Mouse (Mus musculus): ENCODE results near the gene Fbh1. TPM values are rescaled to one million over a fixed set of nuclear protein-coding genes. Genes with fewer than 3 reads are reported as not detected.
A peak's percentile ranks its signal among the peaks of the same experiment; 100 is the strongest.
"Not testable (repeated sequence)": the region's sequence is repeated elsewhere in the genome, so short reads cannot be mapped to it uniquely, and the experiment has no call there.

Gene Fbh1
- total RNA-seq, 2 experiments from 2014 or later: 114 to 123 TPM

GRCm38 (mm10) chr2:11714535-11714934 lies 62.8 kb downstream of the Fbh1 start:
- Histone ChIP-seq H3K27ac (no peak overlapping the region), H3K4me3 (no peak overlapping the region)
- TF ChIP-seq CTCF (IDR thresholded peaks at IDR 0.05): no peak
- DNase-seq (ENCODE audit: extremely low spot score in 1 of 2, low spot score in 2 of 2): no peak
- intact Hi-C loops (cut with DNase I): no loop called here

DNA sequence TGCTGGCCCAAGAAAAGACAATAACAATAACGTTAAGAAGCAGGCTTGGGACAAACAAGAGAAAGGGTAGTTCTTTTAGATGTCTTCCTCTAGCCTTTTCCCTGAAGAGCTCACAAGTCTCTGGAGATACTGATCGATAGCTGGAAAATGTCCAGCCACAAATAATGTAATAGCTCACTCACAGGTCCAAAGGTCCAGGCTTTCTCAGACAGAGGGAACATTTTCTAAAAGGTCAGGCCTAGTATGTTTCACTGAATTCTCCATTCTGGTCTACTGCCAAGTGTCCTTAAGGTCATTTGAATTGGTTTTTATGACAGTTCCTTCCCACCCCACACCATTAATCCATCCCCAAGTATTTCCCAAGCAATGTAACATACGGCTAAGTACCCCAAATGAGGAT lies 64.4 kb downstream of the Fbh1 start:
- Histone ChIP-seq H3K27ac (no peak overlapping the region), H3K4me3 (no peak overlapping the region)
- intact Hi-C loops (cut with DNase I): no loop called here
- no peak for TF ChIP-seq CTCF (IDR thresholded peaks at IDR 0.05)
- no peak for DNase-seq (ENCODE audit: extremely low spot score in 1 of 2, low spot score in 2 of 2)

DNA sequence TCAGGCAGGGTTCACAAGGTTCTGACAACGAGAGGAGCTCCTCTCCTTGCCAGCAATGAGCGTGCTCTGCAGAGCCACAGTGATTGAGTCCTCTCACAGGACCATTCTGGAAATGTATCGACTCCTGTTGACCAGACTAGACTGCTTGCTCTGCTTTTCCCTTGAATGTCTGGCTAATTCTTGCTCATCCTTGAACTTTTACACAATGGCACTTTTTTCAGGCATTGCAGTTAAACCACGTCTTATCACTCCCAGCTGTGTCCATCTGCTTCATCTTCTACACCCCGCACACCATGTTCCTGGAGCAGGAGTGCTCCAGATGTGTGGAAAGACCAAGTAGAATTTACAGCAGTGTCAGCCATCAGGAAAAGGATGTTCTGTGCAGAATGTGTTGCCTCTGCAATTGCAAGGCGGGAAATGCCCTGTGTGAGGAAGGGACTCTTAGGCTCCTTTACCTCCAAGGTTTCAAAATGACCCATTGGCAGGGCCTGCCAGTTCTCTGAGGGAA lies 64.8 kb downstream of the Fbh1 start:
- DNase-seq (ENCODE audit: extremely low spot score in 1 of 2, low spot score in 2 of 2): no peak
- TF ChIP-seq CTCF (IDR thresholded peaks at IDR 0.05): no peak
- intact Hi-C loops (cut with DNase I): no loop called here

GRCm38 (mm10) chr2:11710101-11710500 lies 67.3 kb downstream of the Fbh1 start:
- H3K27ac ChIP-seq; intact Hi-C loops (cut with DNase I); H3K4me3 ChIP-seq; DNase-seq (ENCODE audit: extremely low spot score in 1 of 2, low spot score in 2 of 2): not testable (repeated sequence)
- TF ChIP-seq CTCF (IDR thresholded peaks at IDR 0.05): peak; percentile 38

More for the DNA sequence above, 64.8 kb downstream of the Fbh1 start:
- Histone ChIP-seq H3K27ac (no peak overlapping the region), H3K4me3 (no peak overlapping the region)

GRCm38 (mm10) chr2:11708538-11708937 lies 68.8 kb downstream of the Fbh1 start:
- intact Hi-C loops (cut with DNase I): loop anchor here (5.0 kb wide), 2 partner anchors 69 to 106 kb away; partner anchors contain the start of genes Ankrd16, Fbh1 and Rbm17
- TF ChIP-seq CTCF (IDR thresholded peaks at IDR 0.05): no peak
- DNase-seq (ENCODE audit: extremely low spot score in 1 of 2, low spot score in 2 of 2): no peak
- no peak overlapping the region for H3K27ac ChIP-seq
- H3K4me3 ChIP-seq: no peak overlapping the region

GRCm38 (mm10) chr2:11706746-11707065 lies 70.7 kb downstream of the Fbh1 start:
- Histone ChIP-seq H3K27ac (no peak overlapping the region), H3K4me3 (peak overlapping the region; percentile 59)
- no peak for TF ChIP-seq CTCF (IDR thresholded peaks at IDR 0.05)
- DNase-seq (ENCODE audit: extremely low spot score in 1 of 2, low spot score in 2 of 2): peak in 1 of 2 experiments; percentile 19
- intact Hi-C loops (cut with DNase I): loop anchor here (5.0 kb wide), 2 partner anchors 71 to 104 kb away; partner anchors contain the start of genes Ankrd16, Fbh1 and Rbm17

- intact Hi-C loops (cut with DNase I): loop anchor here (5.0 kb wide), 2 partner anchors 71 to 104 kb away; partner anchors contain the start of genes Ankrd16, Fbh1 and Rbm17
- H3K4me3 ChIP-seq: peak overlapping the region; percentile 59
- H3K27ac ChIP-seq: 0 out of 2 replicates have a peak overlapping the region, but pooled peaks have one; percentile 28
- TF ChIP-seq CTCF (IDR thresholded peaks at IDR 0.05): no peak
- DNase-seq (ENCODE audit: extremely low spot score in 1 of 2, low spot score in 2 of 2): no peak
Measured at GRCm38 (mm10) chr2:11706030-11706745, 71.2 kb downstream of the Fbh1 start.

DNA sequence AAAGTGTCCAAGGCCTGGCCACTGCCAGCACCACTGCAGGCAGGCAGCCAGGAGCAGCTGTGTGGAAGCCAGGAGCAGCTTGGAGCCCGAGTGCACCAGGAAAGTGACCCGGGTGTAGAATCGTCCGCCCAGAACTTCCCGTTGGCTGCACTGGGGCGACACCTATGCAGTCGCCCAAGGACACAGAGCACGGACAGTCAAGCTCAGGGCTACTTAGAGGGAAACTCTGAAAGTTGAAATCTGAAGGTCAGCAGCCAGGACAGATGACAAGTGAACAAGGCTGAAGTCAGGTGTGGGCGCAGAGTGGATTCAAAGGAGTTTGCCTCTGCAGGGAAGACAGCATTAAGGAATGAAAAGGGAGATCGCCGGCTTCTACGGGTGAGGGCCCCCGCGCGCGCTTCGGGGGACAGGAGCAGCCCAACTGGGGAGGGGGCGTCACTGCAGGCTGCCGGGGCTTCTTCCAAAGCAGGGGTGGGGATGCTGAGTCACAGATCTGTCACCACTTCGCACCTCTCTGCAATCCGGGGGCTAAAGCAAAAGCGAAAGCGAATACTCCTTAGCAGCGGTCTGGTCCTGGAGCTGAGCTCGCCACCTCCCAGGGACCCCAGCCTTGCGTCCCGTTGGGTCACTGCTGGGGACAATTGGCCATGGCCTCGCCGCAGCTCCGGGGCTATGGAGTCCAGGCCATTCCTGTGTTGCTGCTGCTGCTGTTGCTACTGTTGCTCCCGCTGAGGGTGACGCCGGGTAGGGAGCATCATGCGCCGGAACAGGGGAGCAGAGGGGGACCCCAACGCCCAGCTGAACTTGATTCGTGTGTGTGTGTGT lies 72.0 kb downstream of the Fbh1 start, which contains the start of gene Il15ra:
Gene Il15ra, plus strand, starts transcription at position 90 of the 825 bp plus-strand sequence.
- H3K27ac ChIP-seq: peak within 1 kb of the TSS; percentile 83
- peak; percentile 54 to 72 for DNase-seq (ENCODE audit: extremely low spot score in 1 of 2, low spot score in 2 of 2)
- TF ChIP-seq CTCF (IDR thresholded peaks at IDR 0.05): no peak
- H3K4me3 ChIP-seq: peak within 1 kb of the TSS; percentile 59
- intact Hi-C loops (cut with DNase I): loop anchor here (5.0 kb wide), 2 partner anchors 72 to 103 kb away; partner anchors contain the start of genes Ankrd16, Fbh1 and Rbm17

- no peak for TF ChIP-seq CTCF (IDR thresholded peaks at IDR 0.05)
- H3K4me3 ChIP-seq: no peak overlapping the region
- H3K27ac ChIP-seq: no peak overlapping the region
- DNase-seq (ENCODE audit: extremely low spot score in 1 of 2, low spot score in 2 of 2): no peak
- intact Hi-C loops (cut with DNase I): no loop called here
Measured at GRCm38 (mm10) chr2:11699905-11700304, 77.5 kb downstream of the Fbh1 start.

DNA sequence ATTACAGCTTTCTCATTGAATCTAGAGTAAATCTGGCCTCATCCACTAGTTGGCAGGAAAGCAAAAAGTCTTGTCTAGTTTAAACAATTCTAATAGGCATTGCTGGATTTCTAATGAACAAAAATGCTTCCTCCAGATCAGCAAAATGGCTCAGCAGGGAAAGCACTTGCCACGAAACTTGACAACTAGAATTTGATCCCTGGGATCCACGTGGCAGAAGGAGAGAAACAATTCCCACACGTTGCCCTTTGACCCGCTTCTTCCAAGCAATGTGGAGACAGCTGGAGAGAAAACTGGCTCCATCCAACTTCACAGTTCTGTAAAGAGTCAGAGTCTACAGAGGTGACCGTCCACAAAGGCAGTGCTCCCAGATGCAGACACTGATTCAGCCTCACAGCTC lies 78.4 kb downstream of the Fbh1 start:
- no peak for DNase-seq (ENCODE audit: extremely low spot score in 1 of 2, low spot score in 2 of 2)
- Histone ChIP-seq H3K4me3 (no peak overlapping the region), H3K27ac (no peak overlapping the region)
- intact Hi-C loops (cut with DNase I): no loop called here
- TF ChIP-seq CTCF (IDR thresholded peaks at IDR 0.05): no peak

- TF ChIP-seq CTCF (IDR thresholded peaks at IDR 0.05): no peak
- DNase-seq (ENCODE audit: extremely low spot score in 1 of 2, low spot score in 2 of 2): no peak
- H3K27ac ChIP-seq: no peak overlapping the region
- H3K4me3 ChIP-seq: no peak overlapping the region
- intact Hi-C loops (cut with DNase I): no loop called here
Measured at GRCm38 (mm10) chr2:11695867-11696266, 81.5 kb downstream of the Fbh1 start.

DNA sequence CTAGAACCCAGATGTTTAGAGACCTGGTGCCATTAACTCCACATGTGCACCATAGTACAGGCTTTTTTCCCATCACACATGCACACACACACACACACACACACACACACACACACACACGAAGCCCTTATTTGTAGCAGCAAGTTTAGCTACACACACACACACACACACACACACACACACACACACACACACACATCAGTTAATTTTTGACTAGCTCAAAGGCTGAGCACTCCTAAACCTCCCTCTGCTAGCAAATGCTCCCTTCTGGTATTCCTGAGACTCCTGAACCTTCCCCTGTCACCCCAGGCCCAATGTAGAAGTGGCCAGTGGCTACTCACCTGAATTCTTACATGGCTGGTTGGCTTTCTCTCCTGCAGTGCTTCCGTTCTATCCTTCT lies 83.3 kb downstream of the Fbh1 start:
- intact Hi-C loops (cut with DNase I): no loop called here
- H3K27ac ChIP-seq: no peak overlapping the region
- no peak for DNase-seq (ENCODE audit: extremely low spot score in 1 of 2, low spot score in 2 of 2)
- no peak for TF ChIP-seq CTCF (IDR thresholded peaks at IDR 0.05)
- H3K4me3 ChIP-seq: no peak overlapping the region
